Mouse (Mus musculus) liver, embryonic 16.5 days (tissue): Measurements from ENCODE around the gene Mapk12. TPM values are rescaled to one million over a fixed set of nuclear protein-coding genes. Genes with fewer than 3 reads are reported as not detected.

Experiments
- ATAC-seq: fragments of 200-750 bp; cut with Nextera tagmentation; 2 replicates; pipeline ENCODE4 v1.8.0; 2017; ENCODE audit warnings: low read depth, mild to moderate bottlenecking, moderate number of reproducible peaks, moderate library complexity
- H3K27ac ChIP-seq: fragments of 300-500 bp; sonication (generic); 2 replicates; pipeline ENCODE4 v1.5.1; 2014; ENCODE audit warnings: mild to moderate bottlenecking, low read length
- H3K27me3 ChIP-seq: fragments of 300-500 bp; sonication (generic); 2 replicates; pipeline ENCODE4 v1.6.1; 2014; ENCODE audit warnings: low read depth, low read length, mixed read lengths; ENCODE audit not compliant: control insufficient read depth, insufficient read depth
- H3K36me3 ChIP-seq: fragments of 300-500 bp; sonication (generic); 2 replicates; pipeline ENCODE4 v1.6.1; 2014; ENCODE audit warnings: mild to moderate bottlenecking; ENCODE audit not compliant: control insufficient read depth, insufficient read depth
- H3K4me1 ChIP-seq: fragments of 300-500 bp; sonication (generic); 2 replicates; pipeline ENCODE4 v1.6.1; 2014; ENCODE audit warnings: low read depth, low read length, mixed read lengths; ENCODE audit not compliant: control insufficient read depth
- H3K4me2 ChIP-seq: fragments of 300-500 bp; sonication (generic); 2 replicates; pipeline ENCODE4 v1.6.1; 2014; ENCODE audit warnings: low read depth, low read length, mixed read lengths
- H3K4me3 ChIP-seq: fragments of 300-500 bp; sonication (generic); 2 replicates; pipeline ENCODE4 v1.5.1; 2014; ENCODE audit warnings: low read depth, mild to moderate bottlenecking, low read length
- H3K9ac ChIP-seq: fragments of 300-500 bp; sonication (generic); 2 replicates; pipeline ENCODE4 v1.6.1; 2014; ENCODE audit warnings: low read depth, low read length
- H3K9me3 ChIP-seq: fragments of 300-500 bp; sonication (generic); replicated peaks from 2 replicates; pipeline ENCODE4 v1.6.1; 2016; ENCODE audit warnings: low read length; ENCODE audit not compliant: control insufficient read depth
- WGBS: fragments of 180-500 bp; shearing (Covaris S2); extraction: QIAGEN DNeasy Blood & Tissue Kit; methylation state at CpG from one replicate; pipeline ENCODE4 v1.1.7; 2014; ENCODE audit not compliant: insufficient replicate concordance; 5-methylcytosine and 5-hydroxymethylcytosine counted together
- microRNA-seq: library from miRNA; unstranded; fragments of <30 nt; microRNA quantifications from one replicate; pipeline ENCODE4, GENCODE M21; 2016
- polyA plus RNA-seq: library from polyadenylated mRNA; unstranded; fragments of >200 nt; fragmentation: Nextera tagmentation; extraction: Ambion mirVana; gene quantifications from 2 replicates; pipeline ENCODE4 v1.2.1, GENCODE M21; 2015

The Mapk12 gene
- polyA plus RNA-seq, 1 experiment from 2014 or later, result 1.9 TPM

DNA sequence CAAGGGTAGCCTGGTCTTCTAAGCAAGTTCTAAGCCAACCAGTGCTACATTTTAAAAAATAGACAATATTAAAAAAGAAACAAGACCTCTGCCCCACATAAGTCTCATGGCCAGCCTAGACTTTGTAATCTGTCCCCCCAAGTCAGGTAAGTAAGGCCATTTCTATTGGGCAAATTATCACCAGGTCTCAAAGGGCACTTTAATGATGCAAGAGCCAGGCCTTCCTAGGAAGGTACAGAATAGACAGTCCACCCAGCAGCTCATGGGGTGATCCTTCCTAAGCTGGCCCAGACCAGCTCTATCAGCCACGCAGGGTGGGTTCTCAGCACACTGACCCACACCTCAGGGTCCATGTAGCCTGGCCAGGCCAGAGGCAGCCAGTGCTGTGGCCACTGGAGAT is 56.6 kb downstream of the Mapk12 start:
- Histone ChIP-seq H3K4me1 (peaks cover 6% of the 10 kb centered on the region), H3K9ac (no peak overlapping the region), H3K4me3 (no peak overlapping the region), H3K9me3 (no peaks in the 10 kb centered on the region), H3K27ac (no peak overlapping the region), H3K27me3 (no peaks in the 10 kb centered on the region), H3K36me3 (peaks cover 4% of the 10 kb centered on the region; the same call in 1 of the 2 replicates), H3K4me2 (no peak overlapping the region)
- WGBS, result 71% methylated on average over 1 of the region's 1 CpGs
- ATAC-seq, result peak; percentile 26; the same call in 1 of the 2 replicates

Small RNA genes lying within 50 kb of the gene (microRNA-seq; reads per million reads assigned to microRNA genes)
- gene Mir6958 (2.0 reads per million), gene Mir7118 (not detected)

Other genes starting within 250 kb of the Mapk12 start
- gene Ttll8, start 186.3 kb downstream of the Mapk12 start, polyA plus RNA-seq, result not detected in 2 replicates
- gene Mlc1, start 161.7 kb downstream of the Mapk12 start, polyA plus RNA-seq, result 0.02 TPM in 1 of 2 replicates, not detected in the other
- gene Mov10l1, start 157.8 kb downstream of the Mapk12 start, polyA plus RNA-seq, result not detected in 2 replicates
- gene Panx2, start 81.0 kb downstream of the Mapk12 start, polyA plus RNA-seq, result not detected in 2 replicates
- 19.6 and 21.4 TPM in 2 replicates for gene Trabd, start 65.6 kb downstream of the Mapk12 start, polyA plus RNA-seq
- 7.8 and 9.1 TPM in 2 replicates for gene Selenoo, start 51.6 kb downstream of the Mapk12 start, polyA plus RNA-seq
- gene Tubgcp6, start 17.6 kb downstream of the Mapk12 start, polyA plus RNA-seq, result 5.8 and 6.3 TPM in 2 replicates
- gene Hdac10, start 12.0 kb downstream of the Mapk12 start, polyA plus RNA-seq, result 8.2 and 9.7 TPM in 2 replicates
- gene Mapk11, start 8.9 kb upstream of the Mapk12 start, polyA plus RNA-seq, result 0.83 and 0.97 TPM in 2 replicates
- gene Plxnb2, start 40.1 kb upstream of the Mapk12 start, polyA plus RNA-seq, result 26.2 and 31.9 TPM in 2 replicates
- gene Dennd6b, start 55.8 kb upstream of the Mapk12 start, polyA plus RNA-seq, result 2.7 and 3.8 TPM in 2 replicates
- gene Ppp6r2, start 70.8 kb upstream of the Mapk12 start, polyA plus RNA-seq, result 15.5 and 16.4 TPM in 2 replicates
- gene Sbf1, start 174.6 kb upstream of the Mapk12 start, polyA plus RNA-seq, result 20.7 and 23.1 TPM in 2 replicates
- gene Adm2, start 182.0 kb upstream of the Mapk12 start, polyA plus RNA-seq, result 1.9 and 2.6 TPM in 2 replicates
- gene Miox, start 193.7 kb upstream of the Mapk12 start, polyA plus RNA-seq, result 8.6 and 8.9 TPM in 2 replicates
- 29.2 and 34.4 TPM in 2 replicates for gene Lmf2, start 215.0 kb upstream of the Mapk12 start, polyA plus RNA-seq
- 100 and 103 TPM in 2 replicates for gene Ncaph2, start 215.0 kb upstream of the Mapk12 start, polyA plus RNA-seq
- 2.9 and 3.1 TPM in 2 replicates for gene Sco2, start 233.1 kb upstream of the Mapk12 start, polyA plus RNA-seq
- gene Tymp, start 236.3 kb upstream of the Mapk12 start, polyA plus RNA-seq, result 0.32 and 0.39 TPM in 2 replicates
- gene Odf3b, start 238.6 kb upstream of the Mapk12 start, polyA plus RNA-seq, result 0.73 and 0.76 TPM in 2 replicates
- gene Klhdc7b, start 244.2 kb upstream of the Mapk12 start, polyA plus RNA-seq, result not detected in 2 replicates